7 mouse cellular contexts compared by ENCODE assay signal in genomic region chr2:135439546-135440517, GRCm38 (mm10).
DNase-seq lines count a peak whose midpoint lies in the region; ATAC-seq and TF ChIP-seq lines count a peak whose summit lies in the region.

No protein-coding gene starts in this region.

- TF ChIP-seq EP300 in heart, postnatal 0 days (IDR thresholded peaks at IDR 0.05; ENCODE audit: low read depth): 0 out of 2 replicates have a peak, but pooled peaks have one; percentile 57

- TF ChIP-seq CTCF in heart, postnatal 0 days (IDR thresholded peaks at IDR 0.05; ENCODE audit: low read depth): peak; percentile 78

- H3K36me3 ChIP-seq in embryonic facial prominence, embryonic 15.5 days: no peaks in the 10 kb centered on the region
- no peaks in the 10 kb centered on the region for H3K36me3 ChIP-seq in heart, postnatal 0 days (replicated peaks; ENCODE audit: control insufficient read depth, insufficient read depth, low read length)
- no peaks in the 10 kb centered on the region for H3K36me3 ChIP-seq in stomach, embryonic 16.5 days (ENCODE audit: control insufficient read depth, insufficient read depth, low read length)

- no peaks in the 10 kb centered on the region for H3K27me3 ChIP-seq in embryonic facial prominence, embryonic 15.5 days
- no peaks in the 10 kb centered on the region for H3K27me3 ChIP-seq in heart, postnatal 0 days (ENCODE audit: control insufficient read depth, insufficient read depth, low read length)
- H3K27me3 ChIP-seq in stomach, embryonic 16.5 days (ENCODE audit: control insufficient read depth, insufficient read depth, low read length): no peaks in the 10 kb centered on the region

- H3K9ac ChIP-seq in embryonic facial prominence, embryonic 15.5 days: no peak overlapping the region
- H3K9ac ChIP-seq in heart, postnatal 0 days (replicated peaks; ENCODE audit: low read depth, low read length): peak overlapping the region; percentile 28
- no peak overlapping the region for H3K9ac ChIP-seq in stomach, embryonic 16.5 days (ENCODE audit: low read length)

- H3K4me2 ChIP-seq in embryonic facial prominence, embryonic 15.5 days (replicated peaks): peak overlapping the region; percentile 26
- peak overlapping the region; percentile 54 for H3K4me2 ChIP-seq in heart, postnatal 0 days (ENCODE audit: low read depth, low read length)
- H3K4me2 ChIP-seq in stomach, embryonic 16.5 days (ENCODE audit: low read depth, low read length): peak overlapping the region; percentile 26; the same call in 1 of the 2 replicates

- ATAC-seq in embryonic facial prominence, embryonic 15.5 days (ENCODE audit: insufficient number of reproducible peaks, low FRiP score, low TSS enrichment, low read depth): no peak
- ATAC-seq in heart, postnatal 0 days (ENCODE audit: insufficient read depth, low read depth): peak; percentile 75
- peak; percentile 94 for ATAC-seq in megakaryocyte-erythroid progenitor cell, adult 5-6 weeks (replicated peaks; ENCODE audit: low FRiP score, low TSS enrichment, poor library complexity, severe bottlenecking)
- peak; percentile 79 for ATAC-seq in stomach, embryonic 16.5 days (ENCODE audit: insufficient read depth, low FRiP score)

- peak; percentile 87 for DNase-seq in Muller cell, postnatal 12 days (ENCODE audit: inconsistent ontology term)
- peak; percentile 39 to 51 for DNase-seq in adrenal gland, postnatal 36 days
- peak; percentile 78 for DNase-seq in heart, postnatal 0 days (ENCODE audit: low spot score)
- DNase-seq in kidney, postnatal 14 days: peak; percentile 53

- H3K4me1 ChIP-seq in embryonic facial prominence, embryonic 15.5 days: peaks cover 9% of the 10 kb centered on the region
- peaks cover 7% of the 10 kb centered on the region; the same call in 1 of the 2 replicates for H3K4me1 ChIP-seq in heart, postnatal 0 days (ENCODE audit: control insufficient read depth, insufficient read depth)
- 0 out of 2 replicates have a peak, but pooled peaks cover 9% of the 10 kb centered on the region for H3K4me1 ChIP-seq in stomach, embryonic 16.5 days (ENCODE audit: control insufficient read depth, insufficient read depth, low read length)

- peak overlapping the region; percentile 16 for H3K4me3 ChIP-seq in embryonic facial prominence, embryonic 15.5 days (replicated peaks)
- H3K4me3 ChIP-seq in heart, postnatal 0 days (ENCODE audit: low read depth, low read length): peak overlapping the region; percentile 30
- H3K4me3 ChIP-seq in stomach, embryonic 16.5 days (replicated peaks; ENCODE audit: low read length): 0 out of 2 replicates have a peak overlapping the region, but pooled peaks have one; percentile 1

- H3K27ac ChIP-seq in embryonic facial prominence, embryonic 15.5 days (replicated peaks): peak overlapping the region; percentile 72
- H3K27ac ChIP-seq in heart, postnatal 0 days (ENCODE audit: low read depth): peak overlapping the region; percentile 68
- H3K27ac ChIP-seq in stomach, embryonic 16.5 days (ENCODE audit: low read length): peak overlapping the region; percentile 91

- H3K9me3 ChIP-seq in embryonic facial prominence, embryonic 15.5 days (replicated peaks): no peaks in the 10 kb centered on the region
- no peaks in the 10 kb centered on the region for H3K9me3 ChIP-seq in heart, postnatal 0 days (replicated peaks; ENCODE audit: control insufficient read depth, low read length)
- H3K9me3 ChIP-seq in stomach, embryonic 16.5 days (replicated peaks; ENCODE audit: control insufficient read depth, low read length): no peaks in the 10 kb centered on the region

- WGBS in embryonic facial prominence, embryonic 15.5 days: 9% methylated on average over 7 of the region's 7 CpGs
- WGBS in heart, postnatal 0 days: 9% methylated on average over 7 of the region's 7 CpGs
- 7% methylated on average over 7 of the region's 7 CpGs for WGBS in stomach, embryonic 16.5 days
